Mouse (Mus musculus) bone marrow macrophage, adult 2 months (primary cell): ENCODE results near the gene Tmc8.

Experiments
- CTCF ChIP-seq: IDR thresholded peaks from 2 replicates; pipeline ENCODE4 v1.5.1; 2012; ENCODE audit warnings: low read depth, mild to moderate bottlenecking, low read length, moderate library complexity
- POLR2A ChIP-seq: IDR thresholded peaks from 2 replicates; pipeline ENCODE4 v1.6.1; 2012; ENCODE audit warnings: mild to moderate bottlenecking, low read depth, low read length, borderline replicate concordance

GRCm38 (mm10) chr11:117792281-117792888 lies 10.5 kb downstream of the Tmc8 start:
- TF ChIP-seq POLR2A, result no peak
- no peak for TF ChIP-seq CTCF
